Mouse (Mus musculus) thymus, postnatal 25 days (tissue): ENCODE results near the gene Lpar3.

Experiments
- DNase-seq: peaks from one replicate; pipeline ENCODE4 v3.0.0; 2022

Gene Lpar3

DNA sequence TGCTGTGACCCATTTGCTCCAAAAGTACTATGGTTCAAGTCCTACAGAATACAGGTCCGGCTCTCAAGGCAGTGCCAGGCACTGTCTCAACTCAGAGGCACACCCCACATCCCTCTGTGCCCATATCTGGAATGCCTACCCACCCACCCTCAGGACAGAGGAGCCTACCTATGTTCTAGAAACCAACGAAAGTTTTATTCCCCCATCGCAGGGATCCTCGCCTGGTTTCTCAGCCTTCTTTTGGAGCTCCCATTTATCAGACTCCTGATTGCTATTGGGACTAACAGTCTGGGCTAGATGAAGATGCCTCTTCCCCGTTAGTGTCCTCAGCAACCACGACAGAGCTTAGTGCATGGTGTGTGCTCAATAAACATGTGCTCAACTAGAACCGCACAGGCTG, 96.6 kb downstream of the Lpar3 start:
- no peak for DNase-seq

- no peak for DNase-seq
Measured at GRCm38 (mm10) chr3:146317911-146318310, 97.1 kb downstream of the Lpar3 start.

DNA sequence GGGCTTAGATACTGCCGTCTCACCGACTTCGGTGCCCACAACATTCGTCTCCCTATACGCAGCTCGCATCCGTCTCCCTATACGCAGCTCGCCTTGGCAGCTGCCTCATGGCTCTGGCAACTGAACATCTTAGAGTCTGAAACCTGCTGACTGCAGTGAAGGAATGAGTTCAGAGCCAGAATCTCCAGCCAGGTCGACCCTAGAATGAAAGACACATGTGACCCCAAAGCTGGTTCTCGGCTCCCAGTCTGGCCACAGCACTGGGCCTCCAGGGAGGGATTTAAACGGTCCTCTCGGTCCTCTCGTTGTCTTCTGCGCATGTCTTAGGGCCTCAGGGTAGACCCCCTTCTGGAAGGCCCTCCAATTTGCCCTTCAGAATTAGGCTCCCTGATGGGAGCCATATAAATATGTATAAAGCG, 97.8 kb downstream of the Lpar3 start:
- DNase-seq = no peak

GRCm38 (mm10) chr3:146318987-146319386, 98.2 kb downstream of the Lpar3 start:
- no peak for DNase-seq

DNA sequence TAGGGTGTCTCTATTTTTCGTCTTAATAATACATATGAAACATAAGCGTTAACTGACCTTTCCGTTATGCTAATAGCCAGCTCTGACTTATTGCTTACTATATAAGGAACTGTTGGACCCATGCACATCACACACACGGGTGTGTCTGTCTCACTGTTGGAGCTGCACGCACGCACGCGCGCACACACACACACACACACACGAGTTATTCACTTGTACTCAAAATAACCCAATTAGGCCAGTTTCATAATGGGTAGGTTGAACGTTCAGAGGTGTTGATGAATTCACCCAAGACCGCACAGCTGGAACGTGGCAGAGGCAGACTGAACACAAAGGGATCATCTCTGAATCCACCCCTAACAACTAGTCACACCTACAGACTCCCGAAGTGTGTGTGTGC, 98.7 kb downstream of the Lpar3 start:
- DNase-seq = no peak

GRCm38 (mm10) chr3:146324949-146325348, 104.2 kb downstream of the Lpar3 start:
- DNase-seq = no peak

GRCm38 (mm10) chr3:146326743-146327536, 106.2 kb downstream of the Lpar3 start:
- DNase-seq = no peak

GRCm38 (mm10) chr3:146327537-146328255, 106.9 kb downstream of the Lpar3 start:
- peak; percentile 40 for DNase-seq

DNA sequence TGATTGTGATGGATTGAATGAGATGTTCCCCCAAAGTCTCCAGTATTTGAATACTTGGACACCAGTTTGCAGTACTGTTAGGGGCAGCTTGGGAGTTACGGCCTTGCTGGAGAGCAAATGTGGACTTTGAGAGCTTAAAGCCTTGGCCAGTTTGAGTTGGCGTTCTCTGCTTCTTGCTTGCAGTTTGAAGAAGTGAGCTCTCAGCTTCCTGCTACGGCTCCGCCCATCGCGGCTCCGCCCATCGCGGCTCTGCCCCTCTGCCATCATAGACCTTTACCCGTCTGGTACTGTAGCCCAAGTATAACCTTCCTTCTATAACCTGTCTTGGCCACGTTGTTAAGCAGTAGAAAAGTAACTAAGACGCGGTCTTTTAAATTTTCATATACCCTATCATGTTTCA, 108.0 kb downstream of the Lpar3 start:
- DNase-seq = peak; percentile 45

- DNase-seq = no peak
Measured at GRCm38 (mm10) chr3:146331819-146332218, 111.1 kb downstream of the Lpar3 start.

GRCm38 (mm10) chr3:146333270-146333669, 112.5 kb downstream of the Lpar3 start:
- no peak for DNase-seq

DNA sequence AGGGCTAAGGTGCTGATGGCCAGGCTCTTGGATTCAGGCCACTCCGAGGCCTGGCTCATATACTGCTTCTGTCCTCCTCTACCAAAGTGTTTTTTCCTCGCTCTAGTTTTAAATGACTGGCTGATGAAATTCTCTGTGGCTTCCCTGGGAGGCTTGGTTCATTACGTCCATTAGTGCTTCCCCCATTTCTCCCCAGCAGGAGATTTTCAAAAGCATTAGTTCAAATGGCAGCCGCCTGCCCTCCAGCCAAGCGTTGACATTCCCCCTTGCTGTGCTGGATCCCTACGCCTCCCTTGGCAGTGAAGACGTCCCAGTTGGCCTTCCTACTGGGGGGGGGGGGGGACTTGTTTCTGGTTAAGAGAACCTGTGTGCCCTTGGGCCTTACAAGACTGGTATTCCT, 113.3 kb downstream of the Lpar3 start:
- no peak for DNase-seq
